Mouse (Mus musculus) neural tube, embryonic 14.5 days (tissue): Measurements from ENCODE around the gene Cmip. TPM values are rescaled to one million over a fixed set of nuclear protein-coding genes. Genes with fewer than 3 reads are reported as not detected.
A peak's percentile ranks its signal among the peaks of the same experiment; 100 is the strongest.

Experiments
- ATAC-seq: fragments of 200-750 bp; cut with Nextera tagmentation; 2 replicates; pipeline ENCODE4 v1.8.0; 2017; ENCODE audit warnings: low read depth, mild to moderate bottlenecking, moderate TSS enrichment, moderate library complexity
- H3K27ac ChIP-seq: fragments of 300-500 bp; sonication (generic); 2 replicates; pipeline ENCODE4 v1.5.1; 2014; ENCODE audit warnings: low read depth, mild to moderate bottlenecking, control low read depth, low read length, moderate library complexity, mixed read lengths
- H3K27me3 ChIP-seq: fragments of 300-500 bp; sonication (generic); 2 replicates; pipeline ENCODE4 v1.6.1; 2014; ENCODE audit warnings: low read length; ENCODE audit not compliant: control insufficient read depth, insufficient read depth
- H3K36me3 ChIP-seq: fragments of 300-500 bp; sonication (generic); 2 replicates; pipeline ENCODE4 v1.6.1; 2014; ENCODE audit warnings: low read length, mixed read lengths; ENCODE audit not compliant: control insufficient read depth, insufficient read depth
- H3K4me1 ChIP-seq: fragments of 300-500 bp; sonication (generic); 2 replicates; pipeline ENCODE4 v1.6.1; 2014; ENCODE audit warnings: low read length; ENCODE audit not compliant: control insufficient read depth, insufficient read depth
- H3K4me2 ChIP-seq: fragments of 300-500 bp; sonication (generic); 2 replicates; pipeline ENCODE4 v1.6.1; 2014; ENCODE audit warnings: mild to moderate bottlenecking, low read depth, low read length, control low read depth
- H3K4me3 ChIP-seq: fragments of 300-500 bp; sonication (generic); 2 replicates; pipeline ENCODE4 v1.5.1; 2014; ENCODE audit warnings: low read depth, low read length, control low read depth, mixed read lengths
- H3K9ac ChIP-seq: fragments of 300-500 bp; sonication (generic); replicated peaks from 2 replicates; pipeline ENCODE4 v1.6.1; 2014; ENCODE audit warnings: low read depth, mild to moderate bottlenecking, control low read depth, low read length, mixed read lengths
- H3K9me3 ChIP-seq: fragments of 300-500 bp; sonication (generic); 2 replicates; pipeline ENCODE4 v1.6.1; 2016; ENCODE audit warnings: low read length; ENCODE audit not compliant: control insufficient read depth
- WGBS: fragments of 180-500 bp; shearing (Covaris S2); extraction: QIAGEN DNeasy Blood & Tissue Kit; methylation state at CpG from one replicate; pipeline ENCODE4 v1.1.7; 2014; 5-methylcytosine and 5-hydroxymethylcytosine counted together
- microRNA-seq: library from miRNA; unstranded; fragments of <30 nt; microRNA quantifications from one replicate; pipeline ENCODE4, GENCODE M21; 2016
- polyA plus RNA-seq: library from polyadenylated mRNA; unstranded; fragments of >200 nt; fragmentation: Nextera tagmentation; extraction: Ambion mirVana; gene quantifications from 2 replicates; pipeline ENCODE4 v1.2.1, GENCODE M21; 2014

Cmip gene
- polyA plus RNA-seq, 1 experiment from 2014 or later, result 135 TPM

DNA sequence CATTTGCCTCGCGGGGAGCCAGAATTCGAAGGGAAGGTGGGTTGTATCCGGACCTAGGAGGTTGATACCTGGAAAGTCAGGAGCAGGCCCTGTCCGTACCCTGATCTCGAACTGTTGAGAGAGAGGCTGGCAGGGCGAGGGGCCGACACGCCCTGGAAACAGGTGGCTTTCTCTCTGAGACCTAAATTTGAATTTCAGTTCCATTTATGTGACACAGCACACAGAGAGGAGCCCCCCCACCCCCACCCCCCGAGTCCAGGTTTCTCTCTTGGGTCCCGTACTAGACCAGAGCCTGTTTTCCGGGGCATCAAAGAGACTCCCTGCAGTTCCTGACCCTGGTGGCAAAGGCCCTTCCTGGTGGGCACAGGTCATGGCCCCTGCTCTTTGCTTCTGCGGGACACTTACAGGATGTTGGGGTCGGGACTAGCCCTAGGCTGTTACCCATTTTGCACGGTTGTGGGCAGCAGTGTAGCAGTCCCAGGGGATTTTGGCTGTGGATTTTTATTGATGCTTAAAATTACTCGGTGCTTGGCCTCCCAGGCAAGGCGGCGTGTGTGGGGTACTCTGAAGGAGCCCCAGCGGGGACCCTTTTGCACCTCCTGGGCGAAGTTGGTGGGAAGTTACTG lies 242.2 kb downstream of the Cmip start:
- Histone ChIP-seq H3K27me3 (peaks cover 9% of the 10 kb centered on the region), H3K4me1 (peaks cover 5% of the 10 kb centered on the region; the same call in 1 of the 2 replicates), H3K4me3 (peak overlapping the region; percentile 42), H3K4me2 (peak overlapping the region; percentile 99), H3K27ac (no peak overlapping the region), H3K36me3 (no peaks in the 10 kb centered on the region), H3K9me3 (no peaks in the 10 kb centered on the region), H3K9ac (no peak overlapping the region)
- WGBS, result 7% methylated on average over 20 of the region's 20 CpGs
- ATAC-seq, result no peak

DNA sequence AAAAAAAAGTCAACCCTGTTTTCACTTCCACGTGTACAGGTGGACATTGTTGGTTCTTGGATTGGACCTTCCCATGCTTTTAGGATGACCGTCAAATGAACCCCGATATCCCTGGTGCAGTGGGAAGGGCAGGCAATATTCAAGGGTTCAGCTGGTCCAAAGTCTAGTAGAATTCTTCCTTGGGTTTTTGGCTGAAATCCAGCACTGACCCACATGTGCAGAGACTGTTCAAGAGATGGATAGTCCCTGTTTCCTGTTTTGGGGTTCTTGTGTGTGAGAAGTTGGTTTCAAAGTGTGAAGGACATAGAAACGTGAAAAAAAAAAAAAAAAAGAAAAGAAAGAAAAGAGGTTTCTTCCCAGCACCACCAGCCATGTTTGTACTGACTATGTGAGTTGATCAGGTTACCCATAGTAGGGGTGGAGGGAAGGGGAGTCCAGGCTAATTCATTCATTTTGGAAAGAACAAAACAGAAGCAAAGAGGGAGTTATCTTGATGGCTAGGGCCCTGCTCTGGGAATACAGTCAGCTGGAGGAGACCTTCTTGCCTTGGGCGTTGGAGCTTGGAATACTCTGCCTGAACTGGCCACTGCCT lies 243.5 kb downstream of the Cmip start:
- ATAC-seq, result no peak
- Histone ChIP-seq H3K9ac (no peak overlapping the region), H3K36me3 (no peaks in the 10 kb centered on the region), H3K27ac (no peak overlapping the region), H3K4me3 (no peak overlapping the region), H3K9me3 (no peaks in the 10 kb centered on the region), H3K4me2 (no peak overlapping the region), H3K27me3 (peaks cover 9% of the 10 kb centered on the region), H3K4me1 (peaks cover 5% of the 10 kb centered on the region; the same call in 1 of the 2 replicates)
- WGBS, result 88% methylated on average over 5 of the region's 5 CpGs

DNA sequence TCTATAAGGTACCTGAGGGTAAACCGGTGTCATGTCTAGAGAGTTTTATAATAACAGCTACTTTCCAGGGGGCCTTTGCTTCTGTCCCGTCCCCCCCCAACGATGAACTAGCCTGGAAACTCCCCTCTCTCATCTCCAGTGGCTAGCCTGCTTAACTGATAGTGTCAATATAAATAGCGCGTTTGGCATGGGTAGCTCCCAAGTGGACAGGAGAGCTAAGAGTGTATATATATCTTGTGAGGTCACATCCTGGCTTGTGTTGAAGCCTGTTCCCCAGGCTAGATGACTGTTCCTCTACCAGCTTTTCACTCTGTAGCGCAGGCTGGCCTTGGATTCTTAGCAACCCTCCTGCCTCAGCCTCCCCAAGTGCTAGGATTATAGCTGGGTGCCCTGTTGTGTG lies 244.5 kb downstream of the Cmip start:
- Histone ChIP-seq H3K4me2 (no peak overlapping the region), H3K4me3 (no peak overlapping the region), H3K27me3 (peaks cover 9% of the 10 kb centered on the region), H3K9ac (no peak overlapping the region), H3K4me1 (peaks cover 5% of the 10 kb centered on the region; the same call in 1 of the 2 replicates), H3K36me3 (no peaks in the 10 kb centered on the region), H3K27ac (no peak overlapping the region), H3K9me3 (no peaks in the 10 kb centered on the region)
- ATAC-seq, result no peak
- WGBS, result 93% methylated on average over 6 of the region's 6 CpGs

DNA sequence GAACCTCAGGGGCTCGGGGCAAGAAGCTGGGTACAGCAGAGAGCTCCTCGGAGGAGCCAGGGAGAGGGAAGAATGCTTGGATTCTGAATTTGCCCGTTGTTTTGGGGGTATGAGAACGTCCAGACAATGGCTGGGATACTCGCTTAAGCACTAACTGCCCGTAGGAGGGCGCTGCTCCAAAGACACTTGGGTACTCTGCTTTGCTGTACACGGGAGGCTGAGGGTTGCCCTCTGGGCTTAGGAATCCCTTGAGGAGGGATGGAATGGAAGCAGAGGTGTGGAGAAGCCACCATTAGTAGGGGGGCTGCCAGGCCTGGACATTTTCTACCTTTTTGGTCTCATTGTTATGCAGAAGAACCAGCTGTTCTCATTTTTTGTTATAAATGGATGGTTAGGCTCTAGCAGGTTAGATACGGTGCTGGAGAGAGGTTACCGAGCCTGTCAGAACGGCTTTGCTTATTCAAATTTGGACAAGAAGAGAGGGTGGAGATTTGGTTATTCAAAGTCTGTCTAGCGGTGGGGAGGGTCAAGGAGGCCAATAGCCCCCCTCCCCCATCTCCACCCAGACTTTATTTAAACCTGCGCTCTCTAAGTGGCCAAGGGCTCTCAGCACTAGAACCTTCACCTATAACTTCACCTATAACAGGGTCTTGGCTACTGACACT lies 246.7 kb downstream of the Cmip start:
- no peaks in the 10 kb centered on the region for H3K36me3 ChIP-seq
- no peak for ATAC-seq
- no peak overlapping the region for H3K4me2 ChIP-seq
- H3K27me3 ChIP-seq, result peaks cover 3% of the 10 kb centered on the region
- WGBS, result 65% methylated on average over 13 of the region's 13 CpGs
- no peak overlapping the region for H3K4me3 ChIP-seq
- no peaks in the 10 kb centered on the region for H3K9me3 ChIP-seq
- no peak overlapping the region for H3K27ac ChIP-seq
- no peak overlapping the region for H3K9ac ChIP-seq
- peaks cover under 1% of the 10 kb centered on the region; the same call in 1 of the 2 replicates for H3K4me1 ChIP-seq

DNA sequence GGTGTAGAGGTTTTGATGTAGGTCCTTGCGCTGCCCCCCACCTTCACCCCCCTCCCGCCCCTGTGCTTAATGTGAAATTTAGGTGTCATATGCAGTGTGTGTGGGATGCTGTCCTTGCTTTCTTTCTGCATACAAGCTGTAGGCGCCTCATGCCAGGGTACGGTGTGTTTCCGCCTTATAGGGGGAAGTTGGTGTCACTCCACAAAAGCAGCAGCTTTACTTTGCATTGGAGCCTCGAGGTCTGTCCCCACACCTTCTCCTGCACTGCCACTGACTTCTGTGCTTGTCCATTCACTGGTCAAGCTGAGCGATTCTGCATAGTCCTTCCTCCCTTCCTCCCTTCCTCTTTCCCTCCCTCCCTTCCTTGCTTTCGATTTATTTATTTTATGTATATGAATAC lies 250.8 kb downstream of the Cmip start:
- Histone ChIP-seq H3K27ac (no peak overlapping the region), H3K9me3 (no peaks in the 10 kb centered on the region), H3K36me3 (no peaks in the 10 kb centered on the region), H3K9ac (no peak overlapping the region), H3K4me3 (no peak overlapping the region), H3K27me3 (no peaks in the 10 kb centered on the region), H3K4me2 (no peak overlapping the region), H3K4me1 (no peaks in the 10 kb centered on the region)
- ATAC-seq, result no peak
- WGBS, result 92% methylated on average over 8 of the region's 8 CpGs

Small RNA genes lying within 50 kb of the gene (microRNA-seq; reads per million reads assigned to microRNA genes)
- gene Mir7077 (1.1 reads per million), gene Mir7078 (not detected)

Other genes starting within 250 kb of the Cmip start
- gene Pkd1l2, start 174.6 kb upstream of the Cmip start, polyA plus RNA-seq, result 0.07 and 0.18 TPM in 2 replicates
- 0.25 and 0.39 TPM in 2 replicates for gene Bco1, start 161.2 kb upstream of the Cmip start, polyA plus RNA-seq
- 3.5 and 4.1 TPM in 2 replicates for gene Gan, start 98.9 kb upstream of the Cmip start, polyA plus RNA-seq
- 0.50 and 0.93 TPM in 2 replicates for gene Plcg2, start 241.2 kb downstream of the Cmip start, polyA plus RNA-seq